Mouse (Mus musculus) C2C12 (cell line): Measurements from ENCODE around the gene Myh11.

Source experiments
- CEBPB ChIP-seq: IDR thresholded peaks from one replicate; pipeline ENCODE4 v1.6.1; 2011; ENCODE audit warnings: low read depth, mild to moderate bottlenecking, control low read depth, moderate library complexity
- CTCF ChIP-seq: IDR thresholded peaks from one replicate; pipeline ENCODE4 v1.5.1; 2011; ENCODE audit not compliant: control insufficient read depth, insufficient read depth, insufficient read length
- MYOG ChIP-seq: IDR thresholded peaks from one replicate; pipeline ENCODE4 v1.6.1; 2011; ENCODE audit not compliant: control insufficient read depth, insufficient read length; ENCODE audit errors: extremely low read depth

DNA sequence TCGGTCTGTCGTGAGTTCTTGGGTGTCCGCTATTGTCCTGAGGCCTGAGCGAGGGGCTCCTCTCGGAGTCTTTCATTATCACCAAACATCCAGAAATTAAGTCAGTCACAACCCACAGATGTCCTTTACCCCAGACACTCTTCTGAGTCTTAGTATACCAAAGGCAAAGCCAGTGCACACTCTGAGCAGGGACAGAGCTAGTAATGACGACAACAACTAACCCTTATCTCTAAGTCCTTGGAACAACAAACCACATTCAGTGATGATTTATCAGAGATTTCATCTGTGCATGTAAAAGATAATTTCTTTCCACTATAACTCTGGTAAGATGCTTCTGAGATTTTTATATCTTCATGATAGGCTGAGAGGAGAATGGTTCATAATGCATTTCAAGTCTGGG lies 134.9 kb downstream of the Myh11 start:
- no peak for TF ChIP-seq MYOG
- no peak for TF ChIP-seq CEBPB
- no peak for TF ChIP-seq CTCF
